Mouse (Mus musculus): ENCODE data around the gene Atp7b. TPM values are rescaled to one million over a fixed set of nuclear protein-coding genes. Genes with fewer than 3 reads are reported as not detected.

Gene Atp7b
- polyA plus RNA-seq, 1 experiment from 2014 or later: 8.1 TPM

DNA sequence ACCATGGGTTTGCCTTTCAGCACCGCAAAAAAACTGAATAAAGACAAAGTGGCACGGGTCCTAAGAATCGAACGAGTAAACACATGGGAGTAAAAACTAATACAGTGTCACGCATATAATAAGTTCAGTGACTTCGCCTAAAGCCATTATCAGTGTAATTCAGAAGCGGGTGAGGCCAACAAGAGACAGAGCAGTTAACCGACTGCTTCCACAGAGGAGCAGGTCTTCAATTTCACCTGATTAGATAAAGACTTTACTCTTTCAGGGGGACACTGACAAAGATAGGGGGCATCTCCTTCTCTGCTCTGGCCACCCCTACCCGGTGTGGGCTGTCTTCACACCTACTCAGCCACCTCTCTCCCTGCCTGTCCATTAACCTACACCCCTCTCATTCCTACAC is 1.7 kb downstream of the Atp7b start:
- no peak overlapping the region for H3K27ac ChIP-seq (ENCODE audit: low read length)
- H3K4me1 ChIP-seq (ENCODE audit: control insufficient read depth, insufficient read depth, low read length): no peaks in the 10 kb centered on the region
- 0 out of 2 replicates have a peak, but pooled peaks cover 4% of the 10 kb centered on the region for H3K27me3 ChIP-seq (ENCODE audit: control insufficient read depth, insufficient read depth, low read length)
- WGBS: 71% methylated on average over 9 of the region's 9 CpGs
- H3K36me3 ChIP-seq (ENCODE audit: control insufficient read depth, insufficient read depth, low read length): peaks cover under 1% of the 10 kb centered on the region; the same call in 1 of the 2 replicates
- H3K4me2 ChIP-seq (replicated peaks; ENCODE audit: low read depth, low read length): no peak overlapping the region
- ATAC-seq (ENCODE audit: insufficient number of reproducible peaks, insufficient read depth, low FRiP score, low read depth): no peak
- H3K9me3 ChIP-seq (ENCODE audit: control insufficient read depth, low read depth, low read length): no peaks in the 10 kb centered on the region
- H3K9ac ChIP-seq (replicated peaks; ENCODE audit: low read depth, low read length): no peak overlapping the region
- no peak overlapping the region for H3K4me3 ChIP-seq (ENCODE audit: low read depth, low read length)

DNA sequence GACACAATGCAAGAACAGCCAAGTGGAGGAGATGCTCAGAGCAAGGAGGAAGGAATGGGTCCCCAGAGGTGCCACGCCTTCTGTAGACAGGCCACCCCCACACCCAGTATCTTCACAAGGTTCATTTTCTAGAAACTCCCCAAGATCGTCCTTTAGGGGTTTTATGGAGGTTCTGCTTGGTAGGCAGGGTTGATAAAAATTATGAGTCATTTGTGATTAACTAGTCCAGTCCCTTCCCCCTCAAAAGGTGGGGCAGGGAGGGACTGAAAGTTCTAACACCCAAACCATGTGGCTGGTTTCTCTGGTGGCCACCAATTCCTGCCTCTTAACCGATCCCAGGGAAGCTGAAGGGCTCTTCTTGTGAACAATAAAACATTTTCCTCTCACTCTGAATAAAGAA is 3.3 kb downstream of the Atp7b start:
- Histone ChIP-seq H3K27me3 (ENCODE audit: control insufficient read depth, insufficient read depth, low read length) (0 out of 2 replicates have a peak, but pooled peaks cover 4% of the 10 kb centered on the region), H3K9me3 (ENCODE audit: control insufficient read depth, low read depth, low read length) (no peaks in the 10 kb centered on the region), H3K4me2 (replicated peaks; ENCODE audit: low read depth, low read length) (no peak overlapping the region), H3K9ac (replicated peaks; ENCODE audit: low read depth, low read length) (no peak overlapping the region), H3K27ac (ENCODE audit: low read length) (no peak overlapping the region), H3K4me3 (ENCODE audit: low read depth, low read length) (no peak overlapping the region), H3K36me3 (ENCODE audit: control insufficient read depth, insufficient read depth, low read length) (no peaks in the 10 kb centered on the region), H3K4me1 (ENCODE audit: control insufficient read depth, insufficient read depth, low read length) (no peaks in the 10 kb centered on the region)
- 73% methylated on average over 3 of the region's 3 CpGs for WGBS
- no peak for ATAC-seq (ENCODE audit: insufficient number of reproducible peaks, insufficient read depth, low FRiP score, low read depth)

DNA sequence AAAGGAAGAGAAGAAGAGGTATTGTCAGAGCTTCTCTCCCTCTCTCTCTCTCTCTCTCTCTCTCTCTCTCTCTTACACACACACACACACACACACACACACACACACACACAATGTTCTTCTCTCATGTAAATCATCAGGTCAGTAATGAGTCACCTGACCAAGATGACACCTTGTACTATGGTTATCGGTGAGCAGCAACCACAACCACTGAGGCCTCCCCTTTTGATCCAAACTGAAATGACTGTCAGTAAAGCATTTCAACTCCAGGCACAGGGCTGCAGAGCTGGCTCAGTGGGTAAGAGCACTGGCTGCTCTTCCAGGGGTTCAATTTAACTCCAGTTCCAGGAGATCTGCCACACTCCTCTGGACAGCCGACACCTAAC is 4.6 kb downstream of the Atp7b start:
- Histone ChIP-seq H3K9ac (replicated peaks; ENCODE audit: low read depth, low read length) (no peak overlapping the region), H3K4me3 (ENCODE audit: low read depth, low read length) (no peak overlapping the region), H3K27me3 (ENCODE audit: control insufficient read depth, insufficient read depth, low read length) (0 out of 2 replicates have a peak, but pooled peaks cover 4% of the 10 kb centered on the region), H3K4me1 (ENCODE audit: control insufficient read depth, insufficient read depth, low read length) (no peaks in the 10 kb centered on the region), H3K36me3 (ENCODE audit: control insufficient read depth, insufficient read depth, low read length) (no peaks in the 10 kb centered on the region), H3K9me3 (ENCODE audit: control insufficient read depth, low read depth, low read length) (no peaks in the 10 kb centered on the region), H3K4me2 (replicated peaks; ENCODE audit: low read depth, low read length) (no peak overlapping the region), H3K27ac (ENCODE audit: low read length) (no peak overlapping the region)
- no peak for ATAC-seq (ENCODE audit: insufficient number of reproducible peaks, insufficient read depth, low FRiP score, low read depth)
- WGBS: 90% methylated on average over 2 of the region's 2 CpGs

DNA sequence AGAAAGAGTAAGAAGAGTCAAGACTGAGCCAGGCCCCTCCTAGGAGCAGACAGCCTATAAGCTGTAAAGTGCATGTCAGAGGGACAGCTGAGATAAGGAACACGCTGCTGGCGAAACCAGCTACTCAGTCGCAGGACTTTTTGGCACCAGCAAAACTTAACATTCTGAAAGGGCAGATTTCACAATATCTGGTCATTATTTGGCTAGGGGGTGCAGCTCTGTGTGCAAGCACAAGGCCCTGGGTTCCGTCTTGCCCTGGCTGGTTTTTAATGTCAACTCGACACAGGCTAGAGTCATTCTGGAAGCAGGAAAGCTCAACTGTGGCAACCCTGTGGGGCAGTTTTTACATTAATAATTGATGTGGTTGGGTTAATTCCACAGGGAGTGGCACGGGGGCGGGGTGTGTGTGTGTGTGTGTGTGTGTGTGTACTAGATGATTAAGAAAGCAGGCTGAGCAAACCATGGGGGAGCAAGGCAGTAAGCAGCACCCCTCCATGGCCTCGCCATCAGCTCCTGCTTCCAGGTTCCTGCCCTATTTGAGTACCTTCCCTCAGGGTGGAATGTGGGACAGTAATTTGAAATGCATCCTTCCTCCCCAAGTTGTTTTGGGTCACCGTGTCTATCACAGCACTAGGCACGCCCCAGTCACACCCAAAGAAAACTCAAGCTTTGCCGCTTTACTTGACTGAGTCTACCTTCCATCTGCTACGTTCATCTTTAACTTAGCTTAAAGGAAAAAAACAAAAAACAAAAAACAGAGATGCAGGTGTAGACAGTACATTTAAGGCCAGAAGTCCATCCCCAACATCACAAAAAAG is 5.2 kb downstream of the Atp7b start:
- Histone ChIP-seq H3K4me2 (replicated peaks; ENCODE audit: low read depth, low read length) (no peak overlapping the region), H3K27me3 (ENCODE audit: control insufficient read depth, insufficient read depth, low read length) (0 out of 2 replicates have a peak, but pooled peaks cover 4% of the 10 kb centered on the region), H3K9me3 (ENCODE audit: control insufficient read depth, low read depth, low read length) (no peaks in the 10 kb centered on the region), H3K4me3 (ENCODE audit: low read depth, low read length) (no peak overlapping the region), H3K4me1 (ENCODE audit: control insufficient read depth, insufficient read depth, low read length) (no peaks in the 10 kb centered on the region), H3K36me3 (ENCODE audit: control insufficient read depth, insufficient read depth, low read length) (no peaks in the 10 kb centered on the region), H3K9ac (replicated peaks; ENCODE audit: low read depth, low read length) (no peak overlapping the region), H3K27ac (ENCODE audit: low read length) (no peak overlapping the region)
- WGBS: 75% methylated on average over 12 of the region's 12 CpGs
- 0 out of 2 replicates have a peak, but pooled peaks have one; percentile 24 for ATAC-seq (ENCODE audit: insufficient number of reproducible peaks, insufficient read depth, low FRiP score, low read depth)

DNA sequence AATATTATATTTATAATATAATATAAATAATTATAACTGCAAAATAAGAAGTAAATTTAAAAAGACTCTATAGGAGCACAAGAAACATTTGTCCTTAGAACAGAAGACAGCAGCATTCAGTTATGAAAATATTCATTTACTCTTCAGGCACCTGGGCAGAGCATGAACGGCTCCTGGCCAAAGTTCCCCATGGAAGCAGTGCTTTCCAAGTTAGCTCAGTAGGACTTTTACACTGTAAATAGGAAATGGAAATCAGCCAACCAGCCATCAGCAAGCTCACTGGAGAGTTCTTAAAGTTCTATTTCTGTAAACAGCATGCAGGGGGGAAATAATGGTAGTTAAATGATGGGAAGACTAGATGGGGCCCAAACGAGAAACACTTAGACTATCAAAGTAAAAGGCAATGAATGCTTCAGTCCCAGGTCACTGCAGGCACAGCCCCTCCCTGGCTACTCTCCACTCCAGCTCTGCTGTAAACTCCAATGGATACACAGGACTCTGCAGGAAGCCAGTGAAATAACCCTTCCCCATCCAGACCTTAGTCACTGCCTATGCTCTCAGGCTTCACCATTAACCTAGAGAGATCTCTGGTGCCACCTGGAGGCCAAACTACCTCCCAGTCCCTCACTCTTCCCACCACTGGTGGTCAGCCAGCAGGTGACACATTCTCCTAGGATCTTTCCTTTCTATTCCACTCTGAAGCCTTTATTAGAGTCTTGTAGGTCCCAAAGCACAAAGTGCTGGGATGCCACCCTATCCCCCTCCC is 12.2 kb downstream of the Atp7b start:
- Histone ChIP-seq H3K9me3 (ENCODE audit: control insufficient read depth, low read depth, low read length) (no peaks in the 10 kb centered on the region), H3K36me3 (ENCODE audit: control insufficient read depth, insufficient read depth, low read length) (no peaks in the 10 kb centered on the region), H3K4me2 (replicated peaks; ENCODE audit: low read depth, low read length) (no peak overlapping the region), H3K27ac (ENCODE audit: low read length) (no peak overlapping the region), H3K4me1 (ENCODE audit: control insufficient read depth, insufficient read depth, low read length) (peaks cover 5% of the 10 kb centered on the region), H3K27me3 (ENCODE audit: control insufficient read depth, insufficient read depth, low read length) (no peaks in the 10 kb centered on the region), H3K4me3 (ENCODE audit: low read depth, low read length) (no peak overlapping the region), H3K9ac (replicated peaks; ENCODE audit: low read depth, low read length) (no peak overlapping the region)
- peak; percentile 90 for ATAC-seq (ENCODE audit: insufficient number of reproducible peaks, insufficient read depth, low FRiP score, low read depth)
- WGBS: 71% methylated on average over 2 of the region's 2 CpGs

DNA sequence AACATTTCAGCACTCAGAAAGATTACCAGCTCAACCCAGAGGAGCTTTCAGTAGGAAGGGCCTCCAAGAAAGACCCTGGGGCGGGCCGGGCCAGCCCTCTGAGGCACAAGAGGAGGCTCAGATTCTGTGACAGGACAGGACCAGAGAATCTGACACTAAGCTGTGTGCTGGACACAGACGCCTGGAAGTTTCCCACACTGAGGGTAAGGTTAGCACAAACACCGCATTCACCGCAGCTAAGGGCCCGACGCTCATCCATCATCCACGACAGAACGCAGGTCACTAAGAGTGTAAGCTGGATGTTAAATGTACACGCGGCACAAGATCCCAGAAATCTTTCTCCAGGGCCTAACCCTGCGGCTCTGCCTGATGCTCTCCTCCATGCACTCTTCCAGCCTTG is 16.4 kb downstream of the Atp7b start:
- H3K9ac ChIP-seq (replicated peaks; ENCODE audit: low read depth, low read length): no peak overlapping the region
- ATAC-seq (ENCODE audit: insufficient number of reproducible peaks, insufficient read depth, low FRiP score, low read depth): no peak
- H3K27ac ChIP-seq (ENCODE audit: low read length): peak overlapping the region; percentile 48; the same call in 1 of the 2 replicates
- H3K27me3 ChIP-seq (ENCODE audit: control insufficient read depth, insufficient read depth, low read length): no peaks in the 10 kb centered on the region
- no peaks in the 10 kb centered on the region for H3K36me3 ChIP-seq (ENCODE audit: control insufficient read depth, insufficient read depth, low read length)
- WGBS: 12% methylated on average over 12 of the region's 12 CpGs
- H3K9me3 ChIP-seq (ENCODE audit: control insufficient read depth, low read depth, low read length): no peaks in the 10 kb centered on the region
- H3K4me2 ChIP-seq (replicated peaks; ENCODE audit: low read depth, low read length): 0 out of 2 replicates have a peak overlapping the region, but pooled peaks have one; percentile 13
- H3K4me1 ChIP-seq (ENCODE audit: control insufficient read depth, insufficient read depth, low read length): peaks cover 5% of the 10 kb centered on the region
- no peak overlapping the region for H3K4me3 ChIP-seq (ENCODE audit: low read depth, low read length)

DNA sequence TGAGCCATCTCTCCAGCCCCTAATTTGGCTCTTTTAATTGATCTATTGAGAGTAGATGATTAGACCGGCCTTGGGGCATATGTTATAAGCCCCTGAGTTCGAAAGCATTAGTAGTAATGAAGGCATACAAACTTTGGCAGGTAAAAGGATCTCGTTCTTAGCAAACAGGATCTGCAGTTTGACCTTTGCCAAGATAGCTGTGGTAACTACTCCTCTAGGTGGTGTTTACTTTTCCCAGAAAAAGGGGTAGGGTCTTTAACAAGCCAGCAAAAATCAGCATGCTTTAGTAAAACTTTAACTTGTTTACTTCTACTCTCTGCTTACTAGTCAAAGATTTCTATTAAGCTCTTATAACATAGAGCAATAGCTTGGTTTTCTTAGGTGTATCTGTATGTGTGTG is 17.6 kb downstream of the Atp7b start:
- Histone ChIP-seq H3K27ac (ENCODE audit: low read length) (no peak overlapping the region), H3K9ac (replicated peaks; ENCODE audit: low read depth, low read length) (no peak overlapping the region)
- WGBS: 63% methylated on average over 3 of the region's 3 CpGs

DNA sequence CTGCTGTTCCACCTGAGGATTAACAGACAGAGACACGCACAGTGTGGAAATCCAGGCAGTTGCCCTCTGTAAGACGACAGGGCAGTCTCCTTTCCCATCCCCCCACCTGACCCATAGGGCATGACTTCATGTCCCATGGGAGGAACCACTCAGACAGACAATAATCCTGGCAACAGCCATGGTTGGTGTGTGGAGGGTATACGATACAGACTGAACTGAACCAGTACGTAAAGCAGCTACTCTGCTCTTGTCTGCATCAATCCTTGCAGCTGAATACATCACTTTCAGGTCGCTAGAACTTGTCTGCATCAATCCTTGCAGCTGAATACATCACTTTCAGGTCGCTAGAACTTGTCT is 20.0 kb downstream of the Atp7b start:
- H3K4me2 ChIP-seq (replicated peaks; ENCODE audit: low read depth, low read length): no peak overlapping the region
- H3K9me3 ChIP-seq (ENCODE audit: control insufficient read depth, low read depth, low read length): no peaks in the 10 kb centered on the region
- H3K9ac ChIP-seq (replicated peaks; ENCODE audit: low read depth, low read length): no peak overlapping the region
- peaks cover 8% of the 10 kb centered on the region for H3K4me1 ChIP-seq (ENCODE audit: control insufficient read depth, insufficient read depth, low read length)
- H3K27me3 ChIP-seq (ENCODE audit: control insufficient read depth, insufficient read depth, low read length): no peaks in the 10 kb centered on the region
- WGBS: 54% methylated on average over 6 of the region's 6 CpGs
- H3K4me3 ChIP-seq (ENCODE audit: low read depth, low read length): no peak overlapping the region
- no peak for ATAC-seq (ENCODE audit: insufficient number of reproducible peaks, insufficient read depth, low FRiP score, low read depth)
- H3K36me3 ChIP-seq (ENCODE audit: control insufficient read depth, insufficient read depth, low read length): no peaks in the 10 kb centered on the region
- peak overlapping the region; percentile 58; the same call in 1 of the 2 replicates for H3K27ac ChIP-seq (ENCODE audit: low read length)

More for the DNA sequence above, 17.6 kb downstream of the Atp7b start:
- no peak for ATAC-seq (ENCODE audit: insufficient number of reproducible peaks, insufficient read depth, low FRiP score, low read depth)
- H3K36me3 ChIP-seq (ENCODE audit: control insufficient read depth, insufficient read depth, low read length): no peaks in the 10 kb centered on the region
- H3K9me3 ChIP-seq (ENCODE audit: control insufficient read depth, low read depth, low read length): no peaks in the 10 kb centered on the region
- H3K4me2 ChIP-seq (replicated peaks; ENCODE audit: low read depth, low read length): no peak overlapping the region
- no peaks in the 10 kb centered on the region for H3K27me3 ChIP-seq (ENCODE audit: control insufficient read depth, insufficient read depth, low read length)
- no peak overlapping the region for H3K4me3 ChIP-seq (ENCODE audit: low read depth, low read length)
- H3K4me1 ChIP-seq (ENCODE audit: control insufficient read depth, insufficient read depth, low read length): peaks cover 5% of the 10 kb centered on the region

Measured in stomach, embryonic 14.5 days (tissue).